Mouse (Mus musculus): ENCODE results near the gene Cd72.

GRCm38 (mm10) chr4:43402212-43402611 lies 52.2 kb downstream of the Cd72 start:
- TF ChIP-seq POLR2A (IDR thresholded peaks at IDR 0.05; ENCODE audit: low read depth, low read length) (no peak), CTCF (conservative IDR thresholded peaks at IDR 0.05; ENCODE audit: insufficient read depth, insufficient read length, low read depth, low read length) (no peak)
